Mouse (Mus musculus) layer of hippocampus, postnatal 36 days (tissue): Measurements from ENCODE around the gene Myh6. TPM values are rescaled to one million over a fixed set of nuclear protein-coding genes. Genes with fewer than 3 reads are reported as not detected.
"Not testable (repeated sequence)": the region's sequence is repeated elsewhere in the genome, so short reads cannot be mapped to it uniquely, and the experiment has no call there.

Source experiments
- DNase-seq, 2 experiments: peaks; one replicate each; pipeline ENCODE4 v3.0.0; 2022
- total RNA-seq, 2 experiments: library from RNA; stranded (reverse); gene quantifications; 2 replicates each; pipeline ENCODE4 v1.2.3; 2021

Myh6 gene
- total RNA-seq, 2 experiments from 2014 or later: 1.1 to 2.3 TPM

- DNase-seq: no peak
These were observed 27.6 kb upstream of the Myh6 start, which contains the start of gene Myh7 for GRCm38 (mm10) chr14:54994136-54994868. TSS of gene Myh7 (minus strand) at chr14:54994626.

- no peak for DNase-seq
These were observed 26.9 kb upstream of the Myh6 start for GRCm38 (mm10) chr14:54993636-54994035.

GRCm38 (mm10) chr14:54992196-54992595, 25.5 kb upstream of the Myh6 start:
- DNase-seq: no peak

GRCm38 (mm10) chr14:54989886-54990441, 23.2 kb upstream of the Myh6 start:
- DNase-seq: no peak

GRCm38 (mm10) chr14:54988882-54989281, 22.2 kb upstream of the Myh6 start:
- DNase-seq: no peak

- not testable (repeated sequence) for DNase-seq
These were observed 21.7 kb upstream of the Myh6 start for GRCm38 (mm10) chr14:54988350-54988874.

GRCm38 (mm10) chr14:54981934-54982333, 15.2 kb upstream of the Myh6 start:
- no peak for DNase-seq

- no peak for DNase-seq
These were observed 11.9 kb upstream of the Myh6 start for GRCm38 (mm10) chr14:54978664-54979063.

GRCm38 (mm10) chr14:54976633-54977032, 9.9 kb upstream of the Myh6 start, which contains the start of gene Gm17428:
TSS of gene Gm17428 (plus strand) at chr14:54976933.
- no peak for DNase-seq

- no peak for DNase-seq
These were observed 7.5 kb upstream of the Myh6 start for GRCm38 (mm10) chr14:54974068-54974791.

GRCm38 (mm10) chr14:54972786-54973185, 6.1 kb upstream of the Myh6 start:
- DNase-seq: not testable (repeated sequence)

- DNase-seq: no peak
These were observed 1.6 kb upstream of the Myh6 start for GRCm38 (mm10) chr14:54968344-54968743.

GRCm38 (mm10) chr14:54967874-54968273, 1.1 kb upstream of the Myh6 start:
- DNase-seq: no peak

- no peak for DNase-seq
These were observed 1.1 kb downstream of the Myh6 start for GRCm38 (mm10) chr14:54965631-54966030.

- no peak for DNase-seq
These were observed 1.7 kb downstream of the Myh6 start for GRCm38 (mm10) chr14:54965044-54965443.

GRCm38 (mm10) chr14:54963727-54964126, 3.0 kb downstream of the Myh6 start:
- no peak for DNase-seq

GRCm38 (mm10) chr14:54962714-54963113, 4.0 kb downstream of the Myh6 start:
- DNase-seq: no peak

GRCm38 (mm10) chr14:54961487-54961886, 5.2 kb downstream of the Myh6 start:
- DNase-seq: no peak

- DNase-seq: peak; percentile 45 to 63
These were observed 6.0 kb downstream of the Myh6 start for GRCm38 (mm10) chr14:54960769-54961168.

GRCm38 (mm10) chr14:54959853-54960613, 6.7 kb downstream of the Myh6 start:
- DNase-seq: not testable (repeated sequence)

- no peak for DNase-seq
These were observed 7.5 kb downstream of the Myh6 start for GRCm38 (mm10) chr14:54959197-54959596.

- DNase-seq: no peak
These were observed 8.2 kb downstream of the Myh6 start for GRCm38 (mm10) chr14:54958503-54958902.
